Mouse (Mus musculus): ENCODE results near the gene Psmc6. TPM values are rescaled to one million over a fixed set of nuclear protein-coding genes. Genes with fewer than 3 reads are reported as not detected.

The Psmc6 gene
- polyA plus RNA-seq, 1 experiment from 2014 or later, result 146 TPM

GRCm38 (mm10) chr14:45378771-45379170, 49.2 kb downstream of the Psmc6 start:
- no peaks in the 10 kb centered on the region for H3K9me3 ChIP-seq (replicated peaks; ENCODE audit: low read length)

GRCm38 (mm10) chr14:45380756-45381155, 51.2 kb downstream of the Psmc6 start:
- 84% methylated on average over 6 of the region's 6 CpGs for WGBS

More at GRCm38 (mm10) chr14:45378771-45379170, 49.2 kb downstream of the Psmc6 start:
- Histone ChIP-seq H3K27me3 (ENCODE audit: insufficient read depth, low read length) (no peaks in the 10 kb centered on the region), H3K4me3 (replicated peaks; ENCODE audit: low read depth, low read length) (no peak overlapping the region), H3K9ac (ENCODE audit: low read depth, low read length) (no peak overlapping the region), H3K4me1 (replicated peaks; ENCODE audit: insufficient read depth, low read length) (peaks cover 3% of the 10 kb centered on the region; the same call in 1 of the 2 replicates), H3K36me3 (ENCODE audit: insufficient read depth, low read length) (peaks cover 18% of the 10 kb centered on the region), H3K4me2 (ENCODE audit: low read length) (no peak overlapping the region), H3K27ac (peak overlapping the region; percentile 54; the same call in 1 of the 2 replicates)
- no peak for ATAC-seq (replicated peaks; ENCODE audit: low FRiP score, low read depth)
- 40% methylated on average over 3 of the region's 3 CpGs for WGBS
- TF ChIP-seq CTCF (IDR thresholded peaks at IDR 0.05; ENCODE audit: low read depth), result no peak
- peak; percentile 27 for DNase-seq (ENCODE audit: low spot score)

GRCm38 (mm10) chr14:45382912-45383311, 53.3 kb downstream of the Psmc6 start:
- Histone ChIP-seq H3K4me3 (replicated peaks; ENCODE audit: low read depth, low read length) (no peak overlapping the region), H3K4me1 (replicated peaks; ENCODE audit: insufficient read depth, low read length) (peaks cover 11% of the 10 kb centered on the region), H3K27ac (no peak overlapping the region), H3K9ac (ENCODE audit: low read depth, low read length) (no peak overlapping the region), H3K27me3 (ENCODE audit: insufficient read depth, low read length) (no peaks in the 10 kb centered on the region), H3K4me2 (ENCODE audit: low read length) (no peak overlapping the region), H3K9me3 (replicated peaks; ENCODE audit: low read length) (no peaks in the 10 kb centered on the region), H3K36me3 (ENCODE audit: insufficient read depth, low read length) (peaks cover 18% of the 10 kb centered on the region)
- peak; percentile 48 for TF ChIP-seq CTCF (IDR thresholded peaks at IDR 0.05; ENCODE audit: low read depth)
- no peak for DNase-seq (ENCODE audit: low spot score)
- ATAC-seq (replicated peaks; ENCODE audit: low FRiP score, low read depth), result no peak
- 87% methylated on average over 4 of the region's 4 CpGs for WGBS

More at GRCm38 (mm10) chr14:45380756-45381155, 51.2 kb downstream of the Psmc6 start:
- no peak for DNase-seq (ENCODE audit: low spot score)
- Histone ChIP-seq H3K9ac (ENCODE audit: low read depth, low read length) (no peak overlapping the region), H3K4me1 (replicated peaks; ENCODE audit: insufficient read depth, low read length) (peaks cover 3% of the 10 kb centered on the region; the same call in 1 of the 2 replicates), H3K36me3 (ENCODE audit: insufficient read depth, low read length) (peaks cover 18% of the 10 kb centered on the region), H3K4me3 (replicated peaks; ENCODE audit: low read depth, low read length) (no peak overlapping the region), H3K27me3 (ENCODE audit: insufficient read depth, low read length) (no peaks in the 10 kb centered on the region), H3K4me2 (ENCODE audit: low read length) (no peak overlapping the region), H3K27ac (no peak overlapping the region), H3K9me3 (replicated peaks; ENCODE audit: low read length) (no peaks in the 10 kb centered on the region)
- TF ChIP-seq CTCF (IDR thresholded peaks at IDR 0.05; ENCODE audit: low read depth), result no peak
- ATAC-seq (replicated peaks; ENCODE audit: low FRiP score, low read depth), result no peak

- Histone ChIP-seq H3K4me3 (replicated peaks; ENCODE audit: low read depth, low read length) (no peak overlapping the region), H3K27me3 (ENCODE audit: insufficient read depth, low read length) (no peaks in the 10 kb centered on the region), H3K27ac (no peak overlapping the region), H3K36me3 (ENCODE audit: insufficient read depth, low read length) (peaks cover 13% of the 10 kb centered on the region), H3K9ac (ENCODE audit: low read depth, low read length) (no peak overlapping the region), H3K4me1 (replicated peaks; ENCODE audit: insufficient read depth, low read length) (peaks cover 13% of the 10 kb centered on the region; the same call in 1 of the 2 replicates), H3K4me2 (ENCODE audit: low read length) (no peak overlapping the region), H3K9me3 (replicated peaks; ENCODE audit: low read length) (no peaks in the 10 kb centered on the region)
- no peak for TF ChIP-seq CTCF (IDR thresholded peaks at IDR 0.05; ENCODE audit: low read depth)
- 96% methylated on average over 2 of the region's 2 CpGs for WGBS
- no peak for DNase-seq (ENCODE audit: low spot score)
- ATAC-seq (replicated peaks; ENCODE audit: low FRiP score, low read depth), result no peak
Observed at GRCm38 (mm10) chr14:45385596-45385995, 56.0 kb downstream of the Psmc6 start.

GRCm38 (mm10) chr14:45387480-45387879, 57.9 kb downstream of the Psmc6 start:
- peak overlapping the region; percentile 91 for H3K9ac ChIP-seq (ENCODE audit: low read depth, low read length)
- no peak for TF ChIP-seq CTCF (IDR thresholded peaks at IDR 0.05; ENCODE audit: low read depth)
- H3K4me1 ChIP-seq (replicated peaks; ENCODE audit: insufficient read depth, low read length), result peaks cover 13% of the 10 kb centered on the region; the same call in 1 of the 2 replicates
- 15% methylated on average over 2 of the region's 2 CpGs for WGBS
- peak overlapping the region; percentile 96 for H3K27ac ChIP-seq
- no peaks in the 10 kb centered on the region for H3K9me3 ChIP-seq (replicated peaks; ENCODE audit: low read length)
- no peaks in the 10 kb centered on the region for H3K27me3 ChIP-seq (ENCODE audit: insufficient read depth, low read length)
- peak overlapping the region; percentile 91 for H3K4me2 ChIP-seq (ENCODE audit: low read length)
- peak; percentile 58 for ATAC-seq (replicated peaks; ENCODE audit: low FRiP score, low read depth)
- peak overlapping the region; percentile 92 for H3K4me3 ChIP-seq (replicated peaks; ENCODE audit: low read depth, low read length)
- DNase-seq (ENCODE audit: low spot score), result peak; percentile 66
- H3K36me3 ChIP-seq (ENCODE audit: insufficient read depth, low read length), result no peaks in the 10 kb centered on the region

GRCm38 (mm10) chr14:45388345-45389181, 59.0 kb downstream of the Psmc6 start:
- ATAC-seq (replicated peaks; ENCODE audit: low FRiP score, low read depth) (peak; percentile 97), DNase-seq (ENCODE audit: low spot score) (peak; percentile 89)
- Histone ChIP-seq H3K4me1 (replicated peaks; ENCODE audit: insufficient read depth, low read length) (peaks cover 13% of the 10 kb centered on the region; the same call in 1 of the 2 replicates), H3K9me3 (replicated peaks; ENCODE audit: low read length) (no peaks in the 10 kb centered on the region), H3K4me2 (ENCODE audit: low read length) (peak overlapping the region; percentile 91), H3K27ac (peak overlapping the region; percentile 96), H3K36me3 (ENCODE audit: insufficient read depth, low read length) (no peaks in the 10 kb centered on the region), H3K27me3 (ENCODE audit: insufficient read depth, low read length) (no peaks in the 10 kb centered on the region), H3K4me3 (replicated peaks; ENCODE audit: low read depth, low read length) (peak overlapping the region; percentile 92), H3K9ac (ENCODE audit: low read depth, low read length) (peak overlapping the region; percentile 91)
- under 1% methylated on average over 71 of the region's 71 CpGs for WGBS
- peak; percentile 27; the same call in 1 of the 2 replicates for TF ChIP-seq CTCF (IDR thresholded peaks at IDR 0.05; ENCODE audit: low read depth)

Data from kidney, postnatal 0 days (tissue).